Mouse (Mus musculus) cerebellum, adult (tissue): ENCODE measurements at regions not wholly inside any gene's neighbourhood (a gene's known extent, or its start where the extent isn't known, plus 50 kb on each side); places are given as distances from the start of the nearest gene placed in this dataset.
A peak's percentile ranks its signal among the peaks of the same experiment; 100 is the strongest.

Source experiments
- ATAC-seq: cut with Nextera tagmentation; 2 replicates; pipeline ENCODE4 v1.9.2; 2017; ENCODE audit warnings: mild to moderate bottlenecking, moderate library complexity, mixed read lengths; ENCODE audit not compliant: insufficient number of reproducible peaks, low FRiP score, low TSS enrichment

- ATAC-seq = no peak
Measured at GRCm38 (mm10) chr16:92995132-92995992, 169.4 kb upstream of the Runx1 start.

DNA sequence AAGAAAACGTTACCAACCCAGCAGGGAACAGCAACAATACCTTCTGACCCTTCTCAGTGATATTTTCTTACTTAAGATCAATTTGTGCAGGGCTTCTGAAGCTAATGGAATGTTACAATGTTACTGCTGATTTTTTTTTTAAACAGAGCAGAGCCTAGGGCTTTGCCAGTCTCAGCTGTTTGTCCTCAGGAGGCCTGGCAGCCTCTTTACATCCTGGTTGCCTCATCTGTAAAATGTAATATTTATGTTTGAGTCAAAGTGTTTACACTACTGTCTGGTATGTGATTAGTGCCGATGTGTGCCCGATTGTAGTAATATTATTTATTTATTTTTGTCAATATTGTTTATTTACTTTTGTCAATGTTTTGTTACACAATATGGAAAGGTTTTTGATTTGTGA lies 166.9 kb upstream of the Runx1 start:
- no peak for ATAC-seq

DNA sequence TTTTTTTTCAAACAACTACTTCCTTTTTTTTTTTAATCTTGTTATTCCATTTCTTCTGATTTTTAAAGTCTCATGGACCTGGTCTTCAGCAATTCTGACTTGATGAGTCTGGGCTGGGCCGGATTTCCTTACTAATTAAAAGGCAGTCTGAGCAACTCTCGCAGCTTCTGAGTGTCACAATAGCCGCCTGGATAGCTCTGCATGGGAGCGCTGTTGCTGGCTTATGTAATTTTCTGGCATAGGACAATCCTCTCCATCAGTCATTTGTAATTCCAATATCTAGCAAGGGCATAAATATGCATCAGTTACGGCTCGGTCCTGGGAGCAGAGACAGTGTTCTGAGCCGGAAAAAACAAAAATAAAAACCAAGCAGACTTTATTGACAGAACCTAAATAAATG lies 165.5 kb upstream of the Runx1 start:
- ATAC-seq = peak; percentile 71

DNA sequence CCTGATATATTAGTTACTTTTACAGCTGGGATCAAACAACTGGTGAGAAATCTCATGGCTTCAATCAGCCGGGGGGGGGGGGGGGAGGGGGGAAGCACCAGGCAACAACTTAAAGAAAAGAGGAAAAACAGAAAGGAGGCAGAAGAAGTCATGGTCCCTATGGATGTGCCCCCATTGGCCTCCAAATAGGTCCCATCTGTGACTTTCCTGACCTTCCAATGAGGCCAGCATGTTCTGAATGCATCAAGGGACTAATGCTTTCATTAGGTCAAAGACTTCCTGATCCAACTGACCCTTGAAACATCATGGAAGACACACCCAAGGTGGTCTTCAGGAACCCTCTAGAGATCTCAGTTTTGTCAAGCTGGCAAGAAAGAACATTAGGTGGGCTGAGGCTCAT lies 162.5 kb upstream of the Runx1 start:
- ATAC-seq = no peak

DNA sequence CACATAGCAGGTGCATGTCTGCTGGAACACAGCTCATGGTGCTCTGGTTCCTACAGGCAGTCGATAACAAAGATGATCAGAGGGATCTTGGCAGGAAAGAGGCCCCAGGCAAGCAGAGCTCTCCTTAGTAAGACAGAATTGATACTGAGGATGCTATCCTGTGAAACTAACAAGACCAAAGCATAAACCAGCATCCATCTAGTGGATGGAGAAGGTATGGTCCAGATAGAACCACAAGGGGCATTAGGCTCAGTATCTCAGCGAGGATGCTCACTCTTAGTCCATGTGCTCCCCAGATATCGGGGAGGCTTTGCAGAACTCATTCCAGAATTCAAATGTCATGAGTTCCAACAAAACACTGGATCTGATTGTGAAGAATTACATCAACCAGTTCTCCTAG lies 162.1 kb upstream of the Runx1 start:
- no peak for ATAC-seq

GRCm38 (mm10) chr16:92985768-92986167 lies 159.8 kb upstream of the Runx1 start:
- ATAC-seq = no peak

DNA sequence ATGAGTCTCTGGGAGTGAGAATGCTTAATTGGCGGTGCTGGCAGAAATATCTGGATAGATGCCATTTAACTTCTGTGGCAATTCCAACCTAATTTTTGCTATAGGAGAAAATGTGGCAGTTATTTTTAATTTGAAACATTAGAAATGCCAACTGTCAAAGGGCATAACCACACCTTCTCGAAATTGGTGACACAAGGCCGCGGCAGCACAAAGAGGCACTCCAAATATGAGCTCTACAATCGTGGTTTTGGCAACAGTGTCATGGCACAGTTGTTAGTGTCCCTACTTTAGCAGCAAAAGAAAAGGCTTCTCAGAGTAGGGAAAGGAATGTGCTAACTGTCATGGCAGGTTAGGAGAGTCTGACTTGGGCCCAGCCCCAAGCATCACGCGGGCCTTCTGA lies 157.0 kb upstream of the Runx1 start:
- no peak for ATAC-seq

GRCm38 (mm10) chr16:92979620-92980330 lies 153.8 kb upstream of the Runx1 start:
- ATAC-seq = no peak

DNA sequence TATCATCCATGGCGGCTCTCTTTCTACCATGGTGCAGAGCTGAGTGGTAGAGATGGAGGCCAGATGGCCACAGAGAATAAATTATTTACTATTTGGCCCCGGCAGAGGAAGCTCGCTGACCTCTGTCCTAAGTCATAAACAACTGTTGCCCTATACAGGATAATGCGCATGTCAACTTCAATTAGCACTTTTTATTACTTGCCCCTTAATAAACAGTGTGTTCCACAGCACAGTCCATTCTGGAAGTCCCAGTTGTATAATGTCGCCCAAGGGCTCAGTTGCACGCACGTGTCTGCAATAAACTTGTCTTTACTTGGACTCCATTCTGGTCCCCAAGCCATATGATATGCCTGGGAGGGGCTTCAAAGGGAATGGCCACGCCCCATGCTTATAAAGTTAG lies 150.1 kb upstream of the Runx1 start:
- no peak for ATAC-seq

GRCm38 (mm10) chr16:92975090-92975489 lies 149.1 kb upstream of the Runx1 start:
- peak; percentile 97 for ATAC-seq

DNA sequence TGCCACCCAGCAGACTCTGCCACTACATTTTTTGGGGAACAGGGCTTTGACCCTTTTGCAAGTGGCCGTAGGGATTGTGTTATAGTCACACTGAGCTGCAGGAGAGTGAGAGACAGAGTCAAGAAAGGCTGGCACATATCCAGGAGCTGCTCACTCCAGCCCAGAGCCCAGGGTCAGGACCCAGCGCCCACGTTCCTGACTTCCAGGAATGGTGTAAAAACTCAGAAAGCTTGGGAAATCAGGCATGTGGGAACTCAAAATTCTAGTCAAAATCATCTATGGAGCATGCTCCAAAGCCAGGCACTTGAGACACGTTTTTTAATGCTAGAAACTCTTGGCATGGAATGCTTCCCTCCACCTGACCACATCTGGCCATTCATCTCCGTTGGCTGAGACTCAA lies 146.7 kb upstream of the Runx1 start:
- ATAC-seq = no peak

GRCm38 (mm10) chr16:92971956-92972355 lies 146.0 kb upstream of the Runx1 start:
- no peak for ATAC-seq

DNA sequence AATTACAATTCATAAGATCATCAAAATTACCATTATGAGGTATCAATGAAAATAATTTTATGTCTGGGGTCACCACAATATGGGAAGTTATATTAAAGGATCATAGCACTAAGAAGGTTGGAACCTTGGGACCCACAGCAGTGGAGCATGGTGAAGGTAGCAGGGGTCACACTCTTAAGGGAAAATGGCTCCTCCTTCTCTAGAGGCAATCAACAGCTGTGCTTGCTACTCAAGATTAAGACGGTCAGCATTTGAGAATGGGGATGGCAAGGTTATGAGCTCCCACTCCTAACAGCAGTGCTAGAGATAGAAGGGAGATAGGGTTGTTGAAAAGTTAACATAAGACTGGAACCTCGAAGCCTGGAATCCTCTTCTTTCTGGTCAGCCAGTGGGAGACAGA lies 144.6 kb upstream of the Runx1 start:
- ATAC-seq = no peak

DNA sequence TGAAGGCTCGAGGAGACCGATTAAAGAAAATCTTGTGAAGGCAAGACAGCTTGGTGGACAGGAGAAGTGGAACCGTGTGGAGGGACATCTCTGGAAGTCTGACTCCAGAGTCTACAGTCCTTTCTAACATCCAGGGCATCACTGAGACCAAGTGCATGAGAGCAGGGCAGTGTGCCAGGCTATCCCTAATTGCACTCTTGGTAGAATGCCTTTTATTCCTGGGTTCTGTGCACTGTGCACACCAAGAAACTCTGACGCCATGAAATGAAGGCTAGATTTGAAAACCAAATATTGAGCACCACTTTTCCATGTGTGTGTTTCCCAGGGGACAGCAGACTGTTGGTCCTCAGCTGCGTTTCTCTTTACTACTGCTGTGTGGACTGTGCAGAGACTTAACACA lies 143.1 kb upstream of the Runx1 start:
- no peak for ATAC-seq

DNA sequence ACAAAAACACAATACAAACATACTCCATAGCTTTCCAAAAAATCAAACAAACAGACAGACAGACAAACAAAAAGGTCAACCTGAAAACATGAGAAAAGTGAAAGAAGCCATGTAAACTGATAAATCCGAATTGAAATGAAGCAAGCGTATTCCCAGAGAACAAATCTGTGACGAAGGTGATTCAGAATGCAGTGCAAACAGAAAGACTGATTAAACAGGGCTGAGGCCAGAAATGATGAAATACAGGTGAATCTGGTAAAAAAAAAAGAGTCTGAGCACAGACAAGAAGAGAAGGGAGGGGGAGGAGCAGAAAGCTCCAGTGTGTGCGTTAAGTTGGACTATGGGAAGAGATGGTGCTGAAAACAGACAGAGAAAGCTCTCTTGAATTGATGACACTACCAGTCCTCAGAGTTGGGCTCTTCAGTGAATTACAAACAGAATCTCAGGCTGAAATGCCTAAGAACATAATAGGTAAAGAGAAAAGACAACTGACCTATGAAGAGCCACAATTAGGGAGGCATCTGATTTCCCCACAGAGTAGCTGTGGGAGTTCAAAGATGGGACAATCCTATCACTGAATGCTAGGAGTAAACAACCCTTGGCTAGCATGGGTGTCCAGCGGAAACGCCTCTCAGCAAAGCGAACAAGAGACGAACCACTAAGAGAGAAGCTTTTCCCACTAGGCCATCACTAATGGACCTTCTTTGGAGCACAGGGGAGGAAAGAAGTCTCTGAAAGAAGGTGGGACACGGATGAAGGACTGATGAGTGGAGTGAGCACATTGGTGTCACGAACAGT lies 140.3 kb upstream of the Runx1 start:
- no peak for ATAC-seq

DNA sequence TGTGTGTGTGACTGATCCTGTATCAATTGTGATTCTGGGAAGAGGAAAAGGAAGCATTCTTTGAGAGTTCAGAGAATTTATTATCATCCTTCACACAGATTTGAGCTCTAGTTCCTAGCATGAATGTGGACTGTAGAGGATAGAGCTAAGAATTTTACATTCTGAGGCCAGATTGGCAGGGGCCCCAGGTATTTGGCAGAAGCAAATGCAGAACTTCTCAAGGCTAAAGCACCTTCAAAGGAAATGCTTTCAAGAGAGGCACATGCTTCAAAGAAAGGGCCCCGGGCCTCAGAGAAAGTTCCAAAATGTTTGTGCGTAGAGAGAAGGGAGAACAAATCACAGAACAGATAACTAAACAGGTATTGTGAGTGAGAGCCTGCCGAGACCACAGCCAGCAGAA lies 139.7 kb upstream of the Runx1 start:
- no peak for ATAC-seq

- no peak for ATAC-seq
Measured at GRCm38 (mm10) chr16:92963582-92963981, 137.6 kb upstream of the Runx1 start.

GRCm38 (mm10) chr16:92961361-92961760 lies 135.4 kb upstream of the Runx1 start:
- ATAC-seq = no peak

- ATAC-seq = no peak
Measured at GRCm38 (mm10) chr16:92960740-92961139, 134.8 kb upstream of the Runx1 start.

DNA sequence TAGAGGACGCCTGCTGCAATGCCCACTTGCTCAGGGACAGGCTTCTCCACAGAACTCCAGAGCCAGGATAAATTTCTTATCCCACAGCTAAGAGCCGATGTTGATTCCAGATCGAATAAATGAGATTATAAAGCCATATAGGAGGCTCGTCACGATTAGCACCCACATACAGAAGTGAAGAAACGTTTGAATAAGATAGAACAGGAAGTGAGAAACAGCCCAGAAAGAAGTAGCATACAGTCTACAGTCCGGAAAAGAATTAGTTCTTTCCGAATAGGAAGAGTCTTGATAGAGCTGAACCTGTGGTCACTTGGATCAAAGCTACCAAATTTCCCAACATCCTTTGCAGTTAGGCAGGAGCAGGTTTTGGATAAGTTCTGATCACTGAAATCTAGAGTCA lies 133.0 kb upstream of the Runx1 start:
- no peak for ATAC-seq

GRCm38 (mm10) chr16:92958146-92958545 lies 132.2 kb upstream of the Runx1 start:
- ATAC-seq = no peak
